Mouse (Mus musculus): ENCODE results near the gene Tmem9.

Tmem9 gene

DNA sequence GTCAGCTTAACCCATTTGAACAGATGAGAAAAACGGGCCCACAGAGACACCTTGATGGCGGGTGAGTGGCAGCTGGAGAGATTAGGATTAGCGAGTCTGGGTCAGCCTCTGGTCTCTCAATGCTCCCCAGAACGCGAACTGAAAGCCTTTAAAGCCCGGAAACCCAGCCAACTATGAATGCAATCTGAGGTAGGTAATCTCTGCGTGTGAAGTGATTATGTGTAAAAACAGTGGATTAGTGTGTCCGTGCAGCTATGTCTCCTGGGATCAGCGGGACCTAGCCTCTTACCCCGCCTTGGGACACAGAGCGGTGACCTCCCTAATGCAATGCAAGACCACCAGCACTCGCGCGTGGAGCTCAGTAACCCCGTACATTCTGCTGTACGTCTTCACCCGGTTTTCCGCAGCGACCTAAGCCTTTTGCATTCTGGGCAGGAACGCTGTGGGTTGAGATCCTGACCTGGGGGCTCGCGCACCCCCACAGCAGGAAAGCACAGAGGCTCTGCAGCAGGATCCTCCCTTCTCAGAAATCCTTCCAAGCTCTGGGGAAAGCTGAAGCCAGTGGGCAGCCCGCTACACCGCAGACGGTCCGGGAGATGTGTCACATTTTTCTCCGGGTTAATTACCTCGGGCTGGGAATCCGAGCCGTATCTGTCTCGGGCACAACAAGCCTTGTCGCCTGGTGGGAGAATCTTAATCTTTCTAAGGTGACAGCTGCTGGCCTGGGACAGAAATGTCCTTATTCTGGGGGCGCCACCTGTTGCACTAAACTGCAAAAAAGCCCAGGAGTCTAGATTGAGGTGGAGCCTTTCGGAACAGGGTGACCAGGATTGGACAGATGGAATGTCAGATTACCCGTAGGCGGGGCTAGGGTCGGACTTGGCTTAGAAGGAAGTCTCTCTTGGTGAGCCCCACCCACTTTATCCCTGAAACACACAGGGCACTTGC, at the start of gene Tmem9:
Tmem9 (plus strand) TSS at position 940 of the 948 bp plus-strand sequence.
- peak; percentile 50 to 53 for DNase-seq (ENCODE audit: low read depth in 1 of 2, low spot score in 2 of 2)

DNA sequence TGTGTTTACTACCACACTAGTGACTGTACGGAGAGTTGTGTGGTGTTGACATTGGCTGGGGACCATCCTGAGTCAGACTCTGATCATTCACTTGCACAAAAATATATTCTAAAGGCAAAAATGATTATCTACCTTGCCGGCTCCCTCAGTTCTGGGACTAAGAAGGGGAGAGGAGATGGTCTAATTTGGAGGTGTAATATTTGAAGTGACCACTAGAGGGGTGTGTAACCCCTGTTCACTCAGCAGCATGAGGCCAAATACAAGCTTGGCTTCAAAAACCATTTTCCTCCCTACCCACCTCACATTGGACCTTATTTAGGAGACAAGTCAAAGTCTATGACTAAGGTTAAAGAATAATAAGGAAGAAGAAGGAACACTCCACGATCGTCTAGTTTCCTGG, 49.5 kb upstream of the Tmem9 start:
- DNase-seq (ENCODE audit: low read depth in 1 of 2, low spot score in 2 of 2), result no peak

DNA sequence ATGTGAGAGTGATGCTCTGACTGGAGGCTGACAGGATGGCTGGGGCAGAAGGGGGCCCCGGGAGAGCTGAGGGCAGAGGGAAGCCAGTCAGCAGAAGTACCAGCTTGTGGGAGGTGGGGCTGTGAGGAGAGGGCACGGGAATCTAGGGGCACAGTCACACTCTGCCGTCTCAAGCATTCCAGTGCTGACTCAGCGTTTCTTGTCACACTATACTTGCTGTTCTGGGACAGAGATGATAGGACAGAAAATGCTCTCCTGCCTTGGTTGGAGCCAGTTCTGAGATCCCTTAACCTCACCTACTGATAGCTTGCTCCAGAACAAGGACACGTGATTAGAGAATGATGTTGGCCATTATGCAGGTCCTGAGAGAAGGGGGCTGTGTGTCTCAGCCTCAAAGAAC, 44.8 kb upstream of the Tmem9 start:
- DNase-seq (ENCODE audit: low read depth in 1 of 2, low spot score in 2 of 2), result no peak

DNA sequence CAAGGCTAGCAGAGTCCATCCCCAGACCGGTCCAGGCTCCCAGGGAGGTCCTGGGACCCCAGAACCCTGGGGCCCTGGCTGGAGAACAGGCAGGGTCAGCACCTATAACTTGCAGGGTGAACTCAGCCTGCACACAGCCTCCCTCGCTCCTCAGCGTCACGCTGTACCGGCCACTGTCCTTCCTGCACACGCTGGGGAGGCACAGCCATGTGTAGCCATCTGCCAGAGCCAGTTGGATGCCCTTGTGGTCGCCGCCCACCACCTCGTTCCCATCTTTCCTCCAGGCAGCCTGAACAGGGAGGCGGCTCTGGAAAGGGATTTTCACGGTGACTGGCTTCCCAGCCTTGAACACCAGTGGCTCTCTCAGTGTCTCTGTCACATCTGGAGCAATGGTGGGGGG, 43.4 kb upstream of the Tmem9 start:
- no peak for DNase-seq (ENCODE audit: low read depth in 1 of 2, low spot score in 2 of 2)

DNA sequence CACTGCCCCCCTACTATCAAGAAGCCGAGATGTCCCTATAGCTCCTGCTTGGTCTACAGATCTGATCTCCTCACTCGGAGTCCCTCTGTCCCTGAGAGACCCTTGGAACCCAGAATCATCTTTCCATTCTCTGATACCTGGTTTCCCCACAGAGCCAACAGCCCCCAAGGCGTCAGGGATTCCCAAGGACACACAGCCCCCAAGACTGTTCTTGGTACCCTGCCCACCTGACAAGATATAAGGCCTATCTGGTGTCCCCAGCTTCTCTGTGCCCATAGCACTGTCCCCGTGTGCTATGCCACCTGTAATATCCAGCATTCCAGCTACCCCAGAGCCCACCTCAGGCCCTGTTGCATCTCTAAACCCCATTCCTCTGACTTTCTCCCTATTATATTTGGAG, 40.2 kb upstream of the Tmem9 start:
- no peak for DNase-seq (ENCODE audit: low read depth in 1 of 2, low spot score in 2 of 2)

DNA sequence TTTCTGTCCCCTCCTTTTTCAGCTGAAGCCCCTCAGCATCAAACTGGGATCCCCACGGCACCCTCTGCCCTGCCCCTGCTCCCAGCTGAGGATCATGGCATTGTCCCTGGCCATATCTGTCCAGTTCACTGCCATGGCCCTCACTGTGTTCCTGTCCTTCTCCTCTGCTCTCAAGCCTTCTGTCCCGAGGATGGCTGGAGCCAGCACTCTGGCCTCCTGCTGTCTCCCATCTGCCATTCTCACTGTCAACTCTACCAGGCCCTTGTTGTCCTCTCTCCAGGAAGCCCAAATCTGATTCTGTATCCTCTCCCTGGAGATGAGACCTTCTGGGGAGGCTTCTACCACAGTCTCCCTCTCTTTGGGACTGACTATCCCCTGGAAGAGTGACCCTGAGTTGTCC, 37.5 kb upstream of the Tmem9 start:
- DNase-seq (ENCODE audit: low read depth in 1 of 2, low spot score in 2 of 2), result no peak

DNA sequence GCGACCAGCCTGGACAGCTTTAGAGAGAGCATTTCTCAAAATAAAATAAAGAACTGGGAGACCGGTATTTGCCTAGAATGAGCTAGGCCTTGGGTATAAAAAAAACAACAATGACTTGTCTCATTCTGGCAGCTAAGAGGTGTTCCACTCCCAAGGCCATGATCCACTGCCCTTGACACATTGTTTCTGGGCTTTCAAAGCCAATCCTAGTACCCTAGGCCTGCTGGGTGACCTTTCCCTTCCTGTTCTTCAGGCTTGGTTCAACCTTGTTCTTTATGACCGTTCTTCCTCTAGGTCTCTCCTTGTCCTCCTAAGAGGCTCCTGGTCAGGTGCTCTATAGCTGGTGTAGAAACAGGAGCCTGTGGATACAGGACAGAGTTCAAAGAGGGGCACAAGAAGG, 35.4 kb upstream of the Tmem9 start:
- no peak for DNase-seq (ENCODE audit: low read depth in 1 of 2, low spot score in 2 of 2)

DNA sequence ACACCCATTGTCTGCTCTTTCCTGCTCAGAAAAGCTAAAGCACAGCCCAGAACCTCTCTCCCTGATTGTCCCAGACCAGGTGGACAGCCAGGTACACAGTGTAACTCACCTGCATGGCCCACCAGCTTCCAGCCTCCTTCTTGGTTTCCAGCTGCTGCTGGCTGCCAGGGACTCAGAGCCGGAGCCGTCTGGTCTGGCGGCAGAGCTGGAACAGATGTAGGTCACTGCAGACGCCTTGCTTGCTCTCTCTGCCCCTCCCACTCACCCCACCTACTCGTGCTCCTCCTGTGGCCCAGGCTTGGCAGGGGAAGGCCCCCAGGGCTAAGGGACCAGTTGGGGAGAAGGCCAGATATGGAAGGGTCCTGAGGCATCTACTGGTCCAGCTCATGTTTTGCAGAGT, 23.8 kb upstream of the Tmem9 start:
- DNase-seq (ENCODE audit: low read depth in 1 of 2, low spot score in 2 of 2), result no peak

DNA sequence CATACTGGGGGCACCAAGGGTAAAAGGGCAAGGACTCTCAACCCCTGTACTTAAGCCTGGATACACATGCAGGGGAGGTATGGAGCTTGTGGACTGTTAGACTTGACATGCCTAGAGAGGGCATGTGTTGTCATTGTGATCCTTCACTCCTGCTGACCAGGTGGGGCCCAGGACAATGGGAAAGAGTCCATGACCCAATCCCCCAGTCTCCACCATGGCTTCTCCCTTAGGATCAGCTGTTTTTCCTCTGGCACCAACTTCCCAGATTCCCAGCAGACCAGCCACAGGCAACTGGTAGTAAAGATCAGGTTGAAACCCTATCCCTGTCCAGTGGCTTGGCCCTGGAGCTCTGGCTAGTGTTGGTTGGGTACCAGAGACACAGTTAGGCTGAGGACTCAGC, 18.1 kb upstream of the Tmem9 start:
- no peak for DNase-seq (ENCODE audit: low read depth in 1 of 2, low spot score in 2 of 2)

DNA sequence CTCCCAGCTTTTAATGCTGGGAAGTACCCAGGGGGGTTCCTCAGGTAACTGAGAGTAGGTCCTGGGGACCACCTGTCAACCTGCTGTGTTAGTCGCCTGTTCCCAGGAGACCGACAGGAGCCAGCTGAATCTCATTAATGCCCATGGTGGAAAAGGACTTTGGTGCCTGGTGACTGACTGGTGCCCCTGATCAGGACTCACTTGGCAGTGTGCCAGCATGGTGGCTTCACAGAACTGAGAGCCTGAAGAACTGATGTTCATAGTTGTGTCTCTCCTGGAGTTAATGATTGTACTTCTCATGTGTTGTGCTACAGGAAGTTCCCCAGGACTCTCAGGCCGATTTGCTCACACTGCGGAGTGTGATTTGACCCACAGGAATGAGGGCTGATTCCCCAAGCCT, 14.5 kb upstream of the Tmem9 start:
- DNase-seq (ENCODE audit: low read depth in 1 of 2, low spot score in 2 of 2), result no peak

DNA sequence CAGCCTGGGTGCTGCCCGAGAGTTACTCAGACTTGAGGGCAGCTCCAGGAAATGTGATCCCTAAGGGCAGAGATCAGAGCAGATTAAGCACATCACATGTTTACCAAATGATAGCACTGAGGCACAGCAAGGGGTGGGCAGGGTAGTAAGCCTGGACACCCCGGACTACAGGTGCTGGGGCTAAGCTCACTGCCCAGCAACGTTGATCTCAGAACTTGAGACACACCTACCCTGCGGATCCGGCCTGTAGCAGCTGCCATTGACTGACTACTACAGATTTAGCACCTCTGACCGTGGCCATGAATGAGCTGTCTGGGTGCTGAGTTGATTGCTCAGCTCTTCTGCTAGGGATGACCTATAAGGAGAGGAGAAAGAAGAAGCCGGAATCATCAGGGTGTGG, 10.4 kb upstream of the Tmem9 start:
- DNase-seq (ENCODE audit: low read depth in 1 of 2, low spot score in 2 of 2), result no peak

DNA sequence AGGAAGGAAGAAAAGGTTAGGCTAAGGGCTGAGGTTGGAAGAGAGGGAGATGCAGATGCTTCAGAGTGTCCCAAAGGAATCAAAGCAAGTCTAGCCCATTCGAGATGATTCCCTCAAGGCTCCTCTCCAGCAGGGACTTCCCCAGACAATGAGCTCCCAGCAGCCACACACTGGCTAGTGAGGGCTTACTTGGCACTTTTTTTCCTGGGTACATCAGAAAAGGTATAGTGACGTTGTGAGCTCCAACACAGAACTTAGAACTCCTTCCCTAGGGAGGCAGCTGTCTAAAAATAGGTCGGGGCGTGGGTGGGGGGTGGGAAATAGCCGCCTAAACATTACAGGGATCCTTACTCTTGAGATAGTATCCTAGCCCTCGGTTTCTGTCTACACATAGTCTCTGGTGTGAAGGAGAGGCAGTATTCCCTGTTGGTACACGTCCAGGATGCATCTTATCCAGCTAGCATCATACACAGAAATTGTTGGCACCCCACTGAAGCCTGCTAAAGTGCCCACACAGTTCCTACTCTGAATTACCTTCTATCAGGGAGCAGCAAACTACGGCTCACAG, 8.1 kb upstream of the Tmem9 start:
- no peak for DNase-seq (ENCODE audit: low read depth in 1 of 2, low spot score in 2 of 2)

DNA sequence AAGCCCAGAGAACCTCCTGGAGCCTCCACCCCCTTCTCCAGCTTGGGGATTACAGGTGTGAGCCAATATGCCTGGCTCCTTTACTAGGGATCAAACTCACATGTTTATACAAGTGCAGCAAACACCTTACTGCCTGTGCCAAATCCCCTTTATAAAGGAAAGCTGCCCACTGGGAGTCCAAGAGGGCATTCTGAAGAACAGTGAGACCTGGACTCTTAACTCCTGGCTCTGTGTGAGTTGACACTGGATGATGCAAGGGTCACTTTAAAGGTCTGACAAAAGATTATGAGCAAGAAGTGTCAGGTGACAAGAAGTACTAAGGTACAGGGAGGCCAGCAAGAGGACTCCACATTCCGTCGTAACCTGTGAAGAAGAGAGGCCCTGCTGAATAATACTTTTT, 6.5 kb upstream of the Tmem9 start:
- DNase-seq (ENCODE audit: low read depth in 1 of 2, low spot score in 2 of 2), result no peak

DNA sequence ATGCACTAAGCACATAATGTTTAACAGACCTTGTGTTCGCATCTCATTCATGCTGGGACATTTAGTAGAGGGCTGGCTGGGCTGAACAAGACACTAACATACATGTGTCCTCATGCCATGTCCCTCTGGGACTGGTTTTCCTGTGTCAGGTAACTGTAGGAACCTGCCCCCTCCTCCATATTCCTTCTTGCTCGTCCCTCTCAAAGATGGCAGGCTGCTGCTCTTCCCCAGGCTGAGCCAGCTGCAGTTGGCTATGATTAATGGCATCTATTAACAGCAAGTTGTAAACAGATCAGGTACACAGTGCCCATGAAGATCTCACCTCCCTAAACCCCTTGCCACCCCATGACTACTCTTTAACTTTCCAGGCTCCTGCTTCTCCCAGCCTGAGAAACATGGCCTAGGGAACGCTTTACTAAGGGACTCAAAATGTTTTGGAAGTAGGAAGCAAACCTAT, 1.6 kb upstream of the Tmem9 start, which contains the start of gene Igfn1:
Igfn1 (minus strand) TSS at position 51 of the 457 bp plus-strand sequence.
- DNase-seq (ENCODE audit: low read depth in 1 of 2, low spot score in 2 of 2), result no peak

DNA sequence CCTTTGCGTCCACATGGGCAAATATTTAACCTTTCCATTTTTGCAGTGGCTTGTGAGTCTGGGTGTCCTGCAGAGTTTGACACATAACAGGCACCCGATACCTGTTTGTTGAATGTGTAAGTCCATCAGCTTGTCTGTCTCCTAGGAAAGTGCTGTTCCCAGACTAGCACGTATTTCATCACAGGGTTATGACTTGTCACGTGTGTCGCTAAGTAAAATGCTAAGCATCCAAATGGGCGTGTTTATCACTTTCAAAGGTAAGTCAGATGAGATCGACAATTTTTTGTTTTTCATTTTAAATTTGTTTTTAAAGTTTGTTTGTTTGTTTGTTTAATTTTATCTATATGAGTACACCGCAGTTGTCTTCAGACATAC, 196 bp downstream of the Tmem9 start:
- no peak for DNase-seq (ENCODE audit: low read depth in 1 of 2, low spot score in 2 of 2)

DNA sequence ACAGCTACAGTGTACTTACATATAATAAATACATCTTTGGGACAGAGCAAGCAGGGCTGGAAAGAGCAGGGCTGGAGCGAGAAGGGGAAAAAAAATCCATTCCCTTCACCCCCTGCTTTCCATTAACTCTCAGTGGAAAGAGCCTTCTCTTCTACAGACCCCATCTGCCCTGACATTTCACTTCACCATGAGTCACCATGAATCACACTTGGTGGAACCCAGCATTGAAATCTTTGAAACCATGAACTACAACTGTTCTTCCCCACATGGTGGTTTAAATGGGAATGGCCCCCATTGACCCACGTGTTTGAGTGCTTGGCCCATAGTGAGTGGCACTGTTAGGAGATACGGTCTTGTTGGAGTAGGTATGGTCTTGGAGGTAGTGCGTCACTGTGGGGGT, 2.3 kb downstream of the Tmem9 start:
- no peak for DNase-seq (ENCODE audit: low read depth in 1 of 2, low spot score in 2 of 2)

DNA sequence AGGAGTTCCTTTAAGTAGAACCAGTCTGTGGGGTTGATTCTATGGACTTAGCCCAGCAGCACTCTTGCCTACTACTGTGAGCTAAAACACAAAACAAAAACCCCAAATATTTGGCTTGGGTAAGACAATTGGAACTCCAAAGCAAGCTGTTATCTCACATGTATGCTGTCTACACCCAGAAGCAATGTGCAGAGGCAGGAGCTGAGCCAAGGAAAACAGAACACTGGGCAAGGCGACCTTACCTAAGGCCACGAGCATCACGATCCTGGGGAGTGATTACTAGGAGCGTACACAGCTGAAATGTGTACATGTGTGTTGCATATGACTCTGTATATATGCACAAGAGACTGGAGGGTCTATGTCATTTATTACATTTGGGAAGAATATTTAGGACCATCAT, 5.6 kb downstream of the Tmem9 start:
- DNase-seq (ENCODE audit: low read depth in 1 of 2, low spot score in 2 of 2), result no peak

DNA sequence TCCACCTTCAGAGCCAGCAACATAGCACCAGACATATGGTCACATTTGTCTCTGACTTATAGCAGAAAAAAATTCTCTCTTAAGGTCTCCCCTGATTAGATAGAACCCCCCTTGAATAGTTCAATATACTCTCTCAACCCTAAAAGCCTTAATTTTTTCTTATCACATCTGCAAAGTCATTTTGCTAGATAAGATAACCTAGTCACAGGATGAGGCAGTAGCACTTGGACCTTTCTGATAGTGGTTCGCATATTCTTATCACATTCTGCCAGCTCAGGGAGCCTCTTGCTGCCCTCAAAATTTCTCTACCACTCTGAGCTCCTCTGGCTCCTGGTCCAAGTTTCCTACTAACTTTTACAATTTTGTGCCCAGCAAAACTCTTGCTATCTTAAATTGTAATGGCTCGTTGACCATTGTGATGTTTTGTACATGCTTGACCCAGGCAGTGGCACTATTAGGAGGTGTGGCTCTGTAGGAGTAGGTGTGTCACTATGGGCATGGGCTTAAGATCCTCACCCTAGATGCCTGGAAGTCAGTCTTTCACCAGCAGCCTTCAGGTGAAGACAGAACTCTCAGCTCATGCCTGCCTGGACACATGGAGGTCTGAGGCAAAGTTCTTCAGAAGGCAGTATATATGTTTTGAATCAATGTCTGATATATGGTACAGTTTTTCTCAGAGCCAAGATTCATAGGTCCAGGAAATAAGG, 7.0 kb downstream of the Tmem9 start:
- no peak for DNase-seq (ENCODE audit: low read depth in 1 of 2, low spot score in 2 of 2)

DNA sequence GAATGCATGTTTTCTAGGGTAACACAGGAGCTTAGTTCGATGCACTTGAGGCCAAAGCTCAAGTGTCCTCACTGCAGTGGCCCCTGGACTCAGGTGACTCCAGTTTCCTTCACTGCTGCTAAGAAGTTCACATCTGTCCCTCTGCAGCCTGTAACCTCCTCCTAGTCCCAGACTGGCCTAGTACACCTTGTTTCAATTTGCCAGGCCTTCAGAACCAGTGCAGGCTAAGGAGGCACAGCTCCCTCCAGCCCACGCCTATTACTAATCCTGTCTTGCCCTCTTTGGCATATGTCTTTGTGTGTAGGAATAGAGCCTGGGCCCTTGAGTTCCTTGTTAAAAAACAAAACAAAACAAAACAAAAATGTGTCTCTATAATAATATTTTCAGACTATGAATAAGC, 9.4 kb downstream of the Tmem9 start:
- DNase-seq (ENCODE audit: low read depth in 1 of 2, low spot score in 2 of 2), result no peak

DNA sequence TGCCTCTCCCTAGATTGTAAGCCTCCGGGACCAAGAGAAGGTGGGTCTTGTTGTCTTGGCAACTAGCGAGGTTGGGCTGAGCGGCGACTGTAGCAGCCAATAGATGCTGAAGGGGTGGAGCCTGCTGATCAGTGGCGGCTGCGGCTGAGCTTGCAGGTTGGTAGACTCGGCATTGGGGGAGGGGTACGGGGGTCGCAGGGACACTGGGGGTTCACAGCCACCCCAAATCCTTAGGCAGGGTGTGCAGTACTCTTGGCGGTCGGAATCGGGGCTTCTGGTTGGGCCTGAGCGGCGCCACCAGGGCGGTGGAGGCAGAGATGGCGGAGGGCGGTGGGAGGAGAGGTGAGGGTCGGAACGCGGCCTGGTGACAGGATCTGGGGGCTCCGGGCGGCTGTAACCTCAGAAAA, 10.0 kb downstream of the Tmem9 start:
- DNase-seq (ENCODE audit: low read depth in 1 of 2, low spot score in 2 of 2), result peak; percentile 13 to 34

DNA sequence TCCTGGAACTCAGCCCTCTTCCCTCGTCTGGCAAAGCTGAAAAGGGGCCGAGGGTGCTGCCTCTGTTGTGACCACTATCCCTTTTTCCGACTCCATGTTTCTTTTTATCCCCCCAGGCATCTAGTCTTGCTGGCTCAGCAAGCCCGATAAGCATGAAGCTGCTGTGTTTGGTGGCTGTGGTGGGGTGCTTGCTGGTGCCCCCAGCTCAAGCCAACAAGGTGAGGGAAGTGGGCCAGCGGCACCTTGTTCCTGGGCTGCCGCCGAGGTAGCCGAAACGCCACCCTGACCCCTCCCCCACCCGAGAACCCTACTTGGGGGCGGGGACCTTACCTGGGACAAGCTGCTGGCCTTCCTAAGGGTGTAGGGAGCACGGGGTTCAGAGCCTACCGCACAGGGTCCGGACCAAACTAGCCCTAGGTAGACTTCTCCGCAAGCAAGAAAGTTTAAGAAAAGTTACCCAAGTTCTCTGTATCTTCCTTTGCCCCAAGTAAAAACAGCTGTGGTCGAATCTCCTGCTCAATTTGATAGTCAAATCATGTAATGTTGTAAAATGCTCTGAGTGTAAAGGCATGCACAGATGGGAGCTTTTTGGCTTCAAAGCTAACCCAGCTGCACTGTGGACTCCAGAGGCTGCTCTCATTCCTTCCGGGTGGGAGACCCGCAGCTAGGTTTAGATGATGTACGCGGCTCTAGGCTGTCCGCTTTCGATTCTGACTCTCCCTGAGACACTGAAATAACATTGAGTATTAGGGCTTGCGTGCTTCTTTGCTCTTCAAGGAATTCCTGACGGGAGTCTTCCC, 10.6 kb downstream of the Tmem9 start:
- no peak for DNase-seq (ENCODE audit: low read depth in 1 of 2, low spot score in 2 of 2)
